Mouse (Mus musculus) E14TG2a.4 (cell line): ENCODE data around the gene Epha4.
A peak's percentile ranks its signal among the peaks of the same experiment; 100 is the strongest.

Experiments
- CTCF ChIP-seq: conservative IDR thresholded peaks from 2 replicates; pipeline ENCODE4 v1.5.1; 2014; ENCODE audit warnings: low read length
- NANOG ChIP-seq: IDR thresholded peaks from 2 replicates; pipeline ENCODE4 v1.6.1; 2014; ENCODE audit warnings: borderline replicate concordance, low read length, mixed read lengths
- POU5F1 ChIP-seq: IDR thresholded peaks from 2 replicates; pipeline ENCODE4 v1.6.1; 2014; ENCODE audit warnings: low read length, borderline replicate concordance

- TF ChIP-seq CTCF (no peak), NANOG (peak; percentile 68; the same call in 1 of the 2 replicates), POU5F1 (peak; percentile 84; the same call in 1 of the 2 replicates)
Measured at GRCm38 (mm10) chr1:77440512-77440911, 74.4 kb downstream of the Epha4 start.
